Mouse (Mus musculus) left cerebral cortex, postnatal 4 days (tissue): Measurements from ENCODE around the gene Cd209d. TPM values are rescaled to one million over a fixed set of nuclear protein-coding genes. Genes with fewer than 3 reads are reported as not detected.
"Not testable (repeated sequence)": the region's sequence is repeated elsewhere in the genome, so short reads cannot be mapped to it uniquely, and the experiment has no call there.

ENCODE experiments used
- DNase-seq: peaks from one replicate; pipeline ENCODE4 v3.0.0-alpha.2; 2022
- intact Hi-C: fragments of 180-260 bp; cut with DNase I; formaldehyde crosslinking; loops from one replicate; pipeline ENCODE4 v1.15.1; 2025
- total RNA-seq, 2 experiments: library from RNA; stranded (reverse); gene quantifications; 2 replicates each; pipeline ENCODE4 v1.2.3; 2021

Gene Cd209d
- not detected for total RNA-seq

GRCm38 (mm10) chr8:3878455-3878854, at the start of gene Cd209d:
Cd209d (minus strand) TSS chr8:3878555.
- intact Hi-C loops, result no loop called here
- DNase-seq, result no peak

GRCm38 (mm10) chr8:3926744-3927143, 48.4 kb upstream of the Cd209d start, which contains the start of gene Cd209b:
Cd209b (minus strand) TSS chr8:3926844.
- no peak for DNase-seq
- intact Hi-C loops, result no loop called here

GRCm38 (mm10) chr8:3876121-3876520, 2.2 kb downstream of the Cd209d start:
- intact Hi-C loops, result no loop called here
- DNase-seq, result peak; percentile 33

DNA sequence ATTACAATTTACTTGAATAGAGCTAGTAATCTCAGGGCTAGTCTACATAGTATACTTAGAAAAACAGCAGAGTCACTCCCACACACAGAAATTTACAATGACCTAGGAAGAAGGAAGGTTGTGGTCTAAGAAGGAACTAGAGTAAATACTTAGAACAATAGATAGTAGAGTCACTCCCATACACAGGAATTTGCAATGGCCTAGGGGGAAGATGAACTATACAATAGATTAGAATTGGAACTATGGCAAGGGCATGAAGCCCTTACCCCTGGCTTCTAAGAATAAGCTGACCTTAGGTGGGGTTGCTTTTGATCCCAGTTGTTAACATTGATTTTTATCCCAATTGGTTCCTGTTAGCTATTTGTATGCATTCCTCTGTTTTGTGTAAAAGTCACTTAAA, 15.6 kb downstream of the Cd209d start:
- DNase-seq, intact Hi-C loops: not testable (repeated sequence)

DNA sequence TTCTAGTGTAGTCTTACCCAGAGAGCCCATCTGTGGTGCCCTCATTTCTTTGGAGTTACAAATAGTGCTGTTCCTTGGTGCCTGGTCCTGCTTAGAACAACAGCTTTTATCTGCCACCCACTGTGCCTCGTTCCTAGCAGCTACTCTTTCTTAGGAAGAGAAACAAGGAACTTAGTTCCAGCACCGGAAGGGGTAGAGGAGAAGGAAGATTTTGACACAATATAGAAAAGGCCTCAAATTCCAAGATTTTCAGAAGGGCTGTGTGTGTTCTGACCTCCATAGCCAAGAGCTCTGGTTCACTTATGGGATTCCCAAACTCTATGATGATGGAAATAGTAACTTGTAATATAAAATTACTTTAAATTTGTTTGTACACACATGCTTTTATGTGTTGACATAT, 24.1 kb downstream of the Cd209d start, which contains the start of gene Cd209e:
TSS of gene Cd209e (minus strand) at position 101 of the 400 bp plus-strand sequence.
- DNase-seq, result no peak
- intact Hi-C loops, result no loop called here

Other genes starting within 250 kb of the Cd209d start
- 10 to 100 TPM; 73.8 to 78.1 TPM for gene Stxbp2, start 247.6 kb downstream of the Cd209d start, total RNA-seq
- under 1 TPM; 0.76 to 0.91 TPM for gene Retn, start 222.8 kb downstream of the Cd209d start, total RNA-seq
- under 1 TPM; 0.38 to 0.42 TPM for gene Mcemp1, start 212.8 kb downstream of the Cd209d start, total RNA-seq
- 10 to 100 TPM; 13.6 to 14.1 TPM for gene Fcor, start 206.2 kb downstream of the Cd209d start, total RNA-seq
- 10 to 100 TPM; 34.4 to 37.0 TPM for gene Trappc5, start 202.3 kb downstream of the Cd209d start, total RNA-seq
- not detected for gene Fcer2a, start 184.4 kb downstream of the Cd209d start, total RNA-seq
- not detected for gene Clec4g, start 157.9 kb downstream of the Cd209d start, total RNA-seq
- gene Cd209a, start 129.6 kb downstream of the Cd209d start, total RNA-seq, result not detected
- gene Cd209e, start 24.2 kb downstream of the Cd209d start, total RNA-seq, result not detected
- gene Cd209b, start 48.3 kb upstream of the Cd209d start, total RNA-seq, result under 1 TPM; 0.26 to 0.34 TPM
- gene Cd209c, start 76.2 kb upstream of the Cd209d start, total RNA-seq, result under 1 TPM in 1 of 2 experiments, not detected in 1; 0.40 TPM
- under 1 TPM; 0.50 to 0.56 TPM for gene Cd209f, start 227.3 kb upstream of the Cd209d start, total RNA-seq